Mouse (Mus musculus) MEL (cell line): Measurements from ENCODE around the gene Fbxl16. TPM values are rescaled to one million over a fixed set of nuclear protein-coding genes. Genes with fewer than 3 reads are reported as not detected.

ENCODE experiments used
- DNase-seq: peaks from one replicate; pipeline ENCODE4 v3.0.0; 2011; ENCODE audit warnings: low read depth, low spot score
- H3K27ac ChIP-seq: 2 replicates; pipeline ENCODE4 v1.5.1; 2012; ENCODE audit warnings: low read depth, mild to moderate bottlenecking, control low read depth, low read length, moderate library complexity; ENCODE audit not compliant: control insufficient read depth
- H3K27me3 ChIP-seq, 2 experiments: fragments of 150-350 bp in 1 of 2; sonication (generic) in 1 of 2; 2 replicates each; pipeline ENCODE4 v1.6.1; 2012; ENCODE audit warnings: low read length in 2 of 2, mild to moderate bottlenecking in 2 of 2, improper control_type of control experiment in 1 of 2, moderate library complexity in 1 of 2; ENCODE audit not compliant: insufficient read depth in 2 of 2, control insufficient read depth in 1 of 2
- H3K36me3 ChIP-seq, 2 experiments: 2 replicates each; pipeline ENCODE4 v1.6.1; 2012 to 2014; ENCODE audit warnings: low read length in 2 of 2, improper control_type of control experiment in 1 of 2, inconsistent platforms in 1 of 2, mild to moderate bottlenecking in 1 of 2; ENCODE audit not compliant: insufficient read depth in 2 of 2, control insufficient read depth in 1 of 2
- H3K4me1 ChIP-seq, 2 experiments: fragments of 150-350 bp in 1 of 2; sonication (generic) in 1 of 2; 2 replicates each; pipeline ENCODE4 v1.6.1; 2012; ENCODE audit warnings: low read length in 2 of 2, improper control_type of control experiment in 1 of 2, mild to moderate bottlenecking in 1 of 2; ENCODE audit not compliant: insufficient read depth in 2 of 2, control insufficient read depth in 1 of 2
- H3K4me3 ChIP-seq, 2 experiments: fragments of 150-350 bp in 1 of 2; sonication (generic) in 1 of 2; 2 replicates each; pipeline ENCODE4 v1.5.1; 2012; ENCODE audit warnings: low read depth in 2 of 2, low read length in 2 of 2, mild to moderate bottlenecking in 2 of 2, moderate library complexity in 2 of 2, control low read depth in 1 of 2, improper control_type of control experiment in 1 of 2; ENCODE audit not compliant: control insufficient read depth in 1 of 2, insufficient read depth in 1 of 2
- H3K79me2 ChIP-seq: 2 replicates; pipeline ENCODE4 v1.6.1; 2012; ENCODE audit warnings: mild to moderate bottlenecking, low read length, moderate library complexity; ENCODE audit not compliant: control insufficient read depth, poor library complexity, insufficient read depth
- H3K9ac ChIP-seq: 2 replicates; pipeline ENCODE4 v1.6.1; 2012; ENCODE audit warnings: low read depth, mild to moderate bottlenecking, control low read depth, low read length, moderate library complexity; ENCODE audit not compliant: control insufficient read depth, poor library complexity, severe bottlenecking
- H3K9me3 ChIP-seq: fragments of 150-350 bp; sonication (generic); replicated peaks from 2 replicates; pipeline ENCODE4 v1.6.1; 2012; ENCODE audit warnings: mild to moderate bottlenecking, low read length, improper control_type of control experiment, moderate library complexity; ENCODE audit not compliant: insufficient read depth
- CTCF ChIP-seq, 3 experiments: IDR thresholded peaks in 2 of 3; conservative IDR thresholded peaks in 1 of 3; 2 replicates each; pipeline ENCODE4 v1.5.1; 2011 to 2012; ENCODE audit warnings: low read length in 3 of 3, low read depth in 2 of 3, mild to moderate bottlenecking in 2 of 3, improper control_type of control experiment in 1 of 3, inconsistent platforms in 1 of 3, mixed read lengths in 1 of 3, moderate library complexity in 1 of 3; ENCODE audit not compliant: control insufficient read depth in 1 of 3, insufficient read depth in 1 of 3, poor library complexity in 1 of 3, severe bottlenecking in 1 of 3
- E2F4 ChIP-seq: IDR thresholded peaks from 2 replicates; pipeline ENCODE4 v1.6.1; 2011; ENCODE audit warnings: low read depth, low read length, improper control_type of control experiment, borderline replicate concordance
- GABPA ChIP-seq: IDR thresholded peaks from 2 replicates; pipeline ENCODE4 v1.6.1; 2012; ENCODE audit warnings: low read depth, mild to moderate bottlenecking, inconsistent platforms, low read length, improper control_type of control experiment, moderate library complexity
- GATA1 ChIP-seq: IDR thresholded peaks from 2 replicates; pipeline ENCODE4 v1.6.1; 2011; ENCODE audit warnings: low read depth, low read length, improper control_type of control experiment
- HCFC1 ChIP-seq: IDR thresholded peaks from 2 replicates; pipeline ENCODE4 v1.6.1; 2012; ENCODE audit warnings: low read depth, mild to moderate bottlenecking, inconsistent platforms, low read length, improper control_type of control experiment, moderate library complexity
- JUND ChIP-seq: IDR thresholded peaks from 2 replicates; pipeline ENCODE4 v1.6.1; 2011; ENCODE audit warnings: low read depth, mild to moderate bottlenecking, improper control_type of control experiment, low read length
- KAT2A ChIP-seq: conservative IDR thresholded peaks from 2 replicates; pipeline ENCODE4 v1.6.1; 2012; ENCODE audit warnings: low read depth, low read length, improper control_type of control experiment, inconsistent platforms
- MAFK ChIP-seq: IDR thresholded peaks from 2 replicates; pipeline ENCODE4 v1.6.1; 2011; ENCODE audit warnings: low read depth, mild to moderate bottlenecking, low read length, improper control_type of control experiment, borderline replicate concordance
- MAX ChIP-seq: IDR thresholded peaks from 2 replicates; pipeline ENCODE4 v1.6.1; 2011; ENCODE audit warnings: low read length, improper control_type of control experiment
- MEF2A ChIP-seq: IDR thresholded peaks from 2 replicates; pipeline ENCODE4 v1.6.1; 2014; ENCODE audit warnings: low read depth, mild to moderate bottlenecking, inconsistent platforms, low read length, improper control_type of control experiment; ENCODE audit not compliant: poor library complexity, insufficient replicate concordance, severe bottlenecking; ENCODE audit errors: extremely low read depth
- MXI1 ChIP-seq: IDR thresholded peaks from 2 replicates; pipeline ENCODE4 v1.6.1; 2011; ENCODE audit warnings: mild to moderate bottlenecking, low read depth, low read length, improper control_type of control experiment
- MYC ChIP-seq: IDR thresholded peaks from 2 replicates; pipeline ENCODE4 v1.6.1; 2011; ENCODE audit warnings: low read depth, mild to moderate bottlenecking, low read length, improper control_type of control experiment, moderate library complexity
- POLR2A ChIP-seq, 2 experiments: IDR thresholded peaks; 2 replicates each; pipeline ENCODE4 v1.6.1; 2011 to 2012; ENCODE audit warnings: low read length in 2 of 2, mild to moderate bottlenecking in 2 of 2, control low read depth in 1 of 2, improper control_type of control experiment in 1 of 2, low read depth in 1 of 2, moderate library complexity in 1 of 2; ENCODE audit not compliant: control insufficient read depth in 1 of 2, insufficient read depth in 1 of 2, poor library complexity in 1 of 2
- POLR2AphosphoS2 ChIP-seq: IDR thresholded peaks from 2 replicates; pipeline ENCODE4 v1.6.1; 2011; ENCODE audit warnings: low read length, improper control_type of control experiment
- RAD21 ChIP-seq: IDR thresholded peaks from 2 replicates; pipeline ENCODE4 v1.6.1; 2011; ENCODE audit warnings: mild to moderate bottlenecking, low read depth, low read length, improper control_type of control experiment
- TAL1 ChIP-seq: IDR thresholded peaks from 2 replicates; pipeline ENCODE4 v1.6.1; 2012; ENCODE audit warnings: mild to moderate bottlenecking, inconsistent platforms, low read length, moderate library complexity, mixed read lengths
- TBP ChIP-seq: IDR thresholded peaks from 2 replicates; pipeline ENCODE4 v1.8.0; 2011; ENCODE audit warnings: low read depth, low read length, improper control_type of control experiment
- USF1 ChIP-seq: IDR thresholded peaks from 2 replicates; pipeline ENCODE4 v1.6.1; 2014; ENCODE audit warnings: low read depth, mild to moderate bottlenecking, inconsistent platforms, low read length, improper control_type of control experiment, moderate library complexity
- ZC3H11A ChIP-seq: IDR thresholded peaks from 2 replicates; pipeline ENCODE4 v1.6.1; 2012; ENCODE audit warnings: low read depth, mild to moderate bottlenecking, inconsistent platforms, low read length, improper control_type of control experiment
- ZKSCAN1 ChIP-seq: IDR thresholded peaks from 2 replicates; pipeline ENCODE4 v1.6.1; 2012; ENCODE audit warnings: low read depth, mild to moderate bottlenecking, inconsistent platforms, low read length, improper control_type of control experiment, moderate library complexity
- ZMIZ1 ChIP-seq: IDR thresholded peaks from 2 replicates; pipeline ENCODE4 v1.6.1; 2012; ENCODE audit warnings: low read depth, mild to moderate bottlenecking, inconsistent platforms, low read length, improper control_type of control experiment, moderate library complexity
- polyA plus RNA-seq, 2 experiments: library from polyadenylated mRNA; stranded (reverse) in 1 of 2; unstranded in 1 of 2; fragments of >175 nt in 1 of 2; fragments of >200 nt in 1 of 2; gene quantifications; 2 replicates each; pipeline versions ENCODE4 v1.2.1 to v1.2.4; 2012; ENCODE audit warnings: low replicate concordance in 2 of 2, low read depth in 1 of 2; ENCODE audit not compliant: insufficient read length in 2 of 2, insufficient read depth in 1 of 2, missing spikeins in 1 of 2
- total RNA-seq: library from RNA; depleted of rRNA; stranded (reverse); fragments of 300-350 nt; gene quantifications from 2 replicates; pipeline ENCODE4 v1.2.3, GENCODE M21; 2012

The Fbxl16 gene
- total and polyA plus RNA-seq, 3 experiments: 0.11 TPM; not detected in 2

DNA sequence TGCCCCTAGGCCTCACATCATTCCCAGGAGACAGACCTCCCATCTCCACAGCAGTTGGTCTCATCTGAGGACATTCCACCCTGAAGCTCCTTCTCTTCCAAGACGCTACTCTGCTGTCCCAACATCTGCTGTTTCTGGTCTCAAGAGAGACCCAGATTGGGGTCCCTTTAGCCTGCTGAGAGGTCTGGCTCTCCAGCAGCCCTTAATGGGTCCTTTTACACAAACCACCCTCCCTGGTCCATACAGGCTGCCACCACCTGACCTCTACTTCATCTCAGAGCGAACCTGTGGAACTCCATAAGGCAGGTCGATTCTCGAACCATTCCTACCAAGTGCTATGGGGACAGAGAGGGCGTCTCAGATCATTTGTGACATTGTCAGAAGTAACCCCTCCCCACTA lies 857 bp upstream of the Fbxl16 start (continued):
- TF ChIP-seq JUND: no peak
- TF ChIP-seq USF1: no peak
- no peak for TF ChIP-seq RAD21
- no peak for TF ChIP-seq MEF2A
- TF ChIP-seq ZMIZ1: no peak

DNA sequence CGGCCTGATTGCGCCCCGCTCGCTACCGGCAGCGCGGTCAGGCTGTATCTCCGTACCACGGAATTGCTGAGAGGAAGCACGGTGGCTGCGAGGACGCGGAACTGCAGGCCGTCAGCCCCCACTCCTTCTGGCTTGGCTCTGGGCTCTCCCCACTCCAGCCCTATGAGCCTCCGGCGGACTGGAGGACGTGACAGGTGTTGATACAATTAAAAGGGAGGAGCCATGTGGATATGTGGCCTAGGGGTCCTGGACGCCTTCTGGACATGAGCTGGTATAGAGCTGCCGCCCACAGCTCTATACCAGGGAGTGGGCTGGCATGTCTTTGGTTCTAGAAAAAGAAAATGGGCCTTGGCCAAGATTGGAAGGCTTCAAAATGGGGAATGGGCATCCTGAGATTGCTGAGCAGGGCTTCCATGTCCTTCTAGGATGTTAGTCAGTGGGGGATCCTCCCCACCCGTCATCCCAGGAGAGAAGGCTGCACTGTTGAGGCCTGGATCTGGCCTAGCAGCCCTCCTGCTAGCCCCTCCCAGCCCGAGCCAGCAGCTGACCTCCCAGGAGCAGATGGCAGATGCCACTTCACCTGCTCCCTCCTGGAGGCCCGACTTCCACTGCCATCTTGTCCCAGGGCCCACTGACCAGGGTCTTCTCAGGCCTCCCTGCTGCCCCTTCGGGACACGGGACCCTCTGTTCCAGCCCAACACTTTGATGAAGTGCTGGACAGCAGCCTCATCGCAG lies 888 bp downstream of the Fbxl16 start:
- Histone ChIP-seq H3K36me3 (no peaks in the 10 kb centered on the region), H3K79me2 (no peaks in the 10 kb centered on the region), H3K27me3 (peaks cover 0 to 1% of the 10 kb centered on the region in 2 experiments; a peak in 2 of 4 replicates), H3K27ac (no peak overlapping the region), H3K4me3 (no peak overlapping the region), H3K9me3 (no peaks in the 10 kb centered on the region), H3K4me1 (peaks cover 0 to 8% of the 10 kb centered on the region in 2 experiments; a peak in 1 of 4 replicates), H3K9ac (no peak overlapping the region)
- TF ChIP-seq POLR2A (IDR thresholded peaks at IDR 0.05; ENCODE audit: control insufficient read depth in 1 of 2, insufficient read depth in 1 of 2, low read depth in 1 of 2, low read length in 2 of 2, poor library complexity in 1 of 2) (no peak), KAT2A (no peak), E2F4 (no peak), TBP (no peak), CTCF (IDR thresholded peaks at IDR 0.05 in 2 of 3, conservative IDR thresholded peaks at IDR 0.05 in 1 of 3; ENCODE audit: control insufficient read depth in 1 of 3, insufficient read depth in 1 of 3, low read depth in 2 of 3, low read length in 3 of 3, poor library complexity in 1 of 3, severe bottlenecking in 1 of 3) (no peak), MAFK (no peak), GATA1 (no peak), MYC (no peak), MAX (no peak), HCFC1 (no peak), RAD21 (no peak), POLR2AphosphoS2 (no peak), TAL1 (no peak), GABPA (no peak), MXI1 (no peak), JUND (no peak), ZKSCAN1 (no peak), ZC3H11A (no peak)
- DNase-seq: no peak
